Mouse (Mus musculus) telencephalon, adult 2 months (tissue): ENCODE data around the gene Gm28961.
"Not testable (repeated sequence)": the region's sequence is repeated elsewhere in the genome, so short reads cannot be mapped to it uniquely, and the experiment has no call there.

Experiments
- DNase-seq: peaks from one replicate; pipeline ENCODE4 v3.0.0-alpha.2; 2011; ENCODE audit warnings: low read depth, low spot score

Gm28961 gene

GRCm38 (mm10) chrY:57705397-57705796 lies at the start of gene Gm28961:
Gene Gm28961 (plus strand): TSS chrY:57705697.
- DNase-seq = not testable (repeated sequence)
